Mouse (Mus musculus) embryonic facial prominence, embryonic 12.5 days (tissue): ENCODE measurements at regions not wholly inside any gene's neighbourhood (a gene's known extent, or its start where the extent isn't known, plus 50 kb on each side); places are given as distances from the start of the nearest gene placed in this dataset.

ENCODE experiments used
- ATAC-seq: fragments of 200-750 bp; cut with Nextera tagmentation; 2 replicates; pipeline ENCODE4 v1.8.0; 2017; ENCODE audit not compliant: insufficient number of reproducible peaks, insufficient read depth, low FRiP score, low TSS enrichment
- H3K27ac ChIP-seq: fragments of 300-500 bp; sonication (generic); 2 replicates; pipeline ENCODE4 v1.5.1; 2016; ENCODE audit warnings: mild to moderate bottlenecking
- H3K27me3 ChIP-seq: fragments of 300-500 bp; sonication (generic); 2 replicates; pipeline ENCODE4 v1.6.1; 2016; ENCODE audit warnings: mild to moderate bottlenecking, moderate library complexity
- H3K36me3 ChIP-seq: fragments of 300-500 bp; sonication (generic); 2 replicates; pipeline ENCODE4 v1.6.1; 2016; ENCODE audit warnings: mild to moderate bottlenecking
- H3K4me1 ChIP-seq: fragments of 300-500 bp; sonication (generic); 2 replicates; pipeline ENCODE4 v1.6.1; 2016
- H3K4me2 ChIP-seq: fragments of 300-500 bp; sonication (generic); replicated peaks from 2 replicates; pipeline ENCODE4 v1.6.1; 2016; ENCODE audit warnings: mild to moderate bottlenecking, moderate library complexity
- H3K4me3 ChIP-seq: fragments of 300-500 bp; sonication (generic); 2 replicates; pipeline ENCODE4 v1.5.1; 2016; ENCODE audit warnings: mild to moderate bottlenecking
- H3K9ac ChIP-seq: fragments of 300-500 bp; sonication (generic); 2 replicates; pipeline ENCODE4 v1.6.1; 2016; ENCODE audit warnings: mild to moderate bottlenecking, moderate library complexity
- H3K9me3 ChIP-seq: fragments of 300-500 bp; sonication (generic); 2 replicates; pipeline ENCODE4 v1.6.1; 2016; ENCODE audit warnings: mild to moderate bottlenecking, moderate library complexity
- WGBS: fragments of 180-500 bp; shearing (Covaris S2); methylation state at CpG from one replicate; pipeline ENCODE4 v1.1.7; 2016; 5-methylcytosine and 5-hydroxymethylcytosine counted together

GRCm38 (mm10) chr7:113093931-113094330, 113.3 kb upstream of the Arntl start:
- no peaks in the 10 kb centered on the region for H3K36me3 ChIP-seq
- H3K27me3 ChIP-seq: no peaks in the 10 kb centered on the region
- H3K4me3 ChIP-seq: no peak overlapping the region
- no peaks in the 10 kb centered on the region for H3K4me1 ChIP-seq
- H3K27ac ChIP-seq: no peak overlapping the region
- H3K4me2 ChIP-seq: no peak overlapping the region
- H3K9me3 ChIP-seq: no peaks in the 10 kb centered on the region
- ATAC-seq: no peak
- no peak overlapping the region for H3K9ac ChIP-seq
- 68% methylated on average over 5 of the region's 5 CpGs for WGBS

GRCm38 (mm10) chr7:113095092-113095491, 112.2 kb upstream of the Arntl start:
- Histone ChIP-seq H3K4me3 (no peak overlapping the region), H3K9ac (no peak overlapping the region), H3K4me2 (no peak overlapping the region), H3K36me3 (no peaks in the 10 kb centered on the region), H3K27ac (no peak overlapping the region), H3K4me1 (no peaks in the 10 kb centered on the region), H3K9me3 (no peaks in the 10 kb centered on the region), H3K27me3 (no peaks in the 10 kb centered on the region)
- WGBS: 70% methylated on average over 3 of the region's 3 CpGs
- ATAC-seq: no peak

- no peaks in the 10 kb centered on the region for H3K27me3 ChIP-seq
- no peak for ATAC-seq
- no peak overlapping the region for H3K27ac ChIP-seq
- no peaks in the 10 kb centered on the region for H3K9me3 ChIP-seq
- H3K4me2 ChIP-seq: no peak overlapping the region
- H3K9ac ChIP-seq: no peak overlapping the region
- no peak overlapping the region for H3K4me3 ChIP-seq
- 91% methylated on average over 7 of the region's 7 CpGs for WGBS
- no peaks in the 10 kb centered on the region for H3K36me3 ChIP-seq
- H3K4me1 ChIP-seq: no peaks in the 10 kb centered on the region
Measured at GRCm38 (mm10) chr7:113104265-113104664, 103.0 kb upstream of the Arntl start.

GRCm38 (mm10) chr7:113105359-113105758, 101.9 kb upstream of the Arntl start:
- WGBS: 68% methylated on average over 1 of the region's 1 CpGs
- H3K27ac ChIP-seq: no peak overlapping the region

GRCm38 (mm10) chr7:113106731-113107130, 100.5 kb upstream of the Arntl start:
- no peaks in the 10 kb centered on the region for H3K9me3 ChIP-seq
- H3K4me3 ChIP-seq: no peak overlapping the region
- ATAC-seq: no peak
- no peak overlapping the region for H3K27ac ChIP-seq
- WGBS: 88% methylated on average over 7 of the region's 7 CpGs
- peaks cover 4% of the 10 kb centered on the region; the same call in 1 of the 2 replicates for H3K4me1 ChIP-seq
- H3K27me3 ChIP-seq: no peaks in the 10 kb centered on the region
- H3K36me3 ChIP-seq: no peaks in the 10 kb centered on the region
- no peak overlapping the region for H3K9ac ChIP-seq
- no peak overlapping the region for H3K4me2 ChIP-seq

More at GRCm38 (mm10) chr7:113105359-113105758, 101.9 kb upstream of the Arntl start:
- no peak overlapping the region for H3K4me2 ChIP-seq
- H3K36me3 ChIP-seq: no peaks in the 10 kb centered on the region
- no peaks in the 10 kb centered on the region for H3K9me3 ChIP-seq
- no peak overlapping the region for H3K4me3 ChIP-seq
- H3K27me3 ChIP-seq: no peaks in the 10 kb centered on the region
- peaks cover 4% of the 10 kb centered on the region; the same call in 1 of the 2 replicates for H3K4me1 ChIP-seq
- ATAC-seq: no peak
- H3K9ac ChIP-seq: no peak overlapping the region

GRCm38 (mm10) chr7:113107965-113108364, 99.3 kb upstream of the Arntl start:
- H3K4me3 ChIP-seq: no peak overlapping the region
- WGBS: 71% methylated on average over 5 of the region's 5 CpGs
- ATAC-seq: no peak

GRCm38 (mm10) chr7:113108442-113109000, 98.7 kb upstream of the Arntl start:
- no peaks in the 10 kb centered on the region for H3K27me3 ChIP-seq
- no peak overlapping the region for H3K27ac ChIP-seq
- no peaks in the 10 kb centered on the region for H3K36me3 ChIP-seq
- no peak overlapping the region for H3K4me2 ChIP-seq
- H3K9ac ChIP-seq: no peak overlapping the region
- no peak overlapping the region for H3K4me3 ChIP-seq
- peaks cover 4% of the 10 kb centered on the region; the same call in 1 of the 2 replicates for H3K4me1 ChIP-seq
- 73% methylated on average over 7 of the region's 7 CpGs for WGBS
- no peak for ATAC-seq
- H3K9me3 ChIP-seq: no peaks in the 10 kb centered on the region

More at GRCm38 (mm10) chr7:113107965-113108364, 99.3 kb upstream of the Arntl start:
- no peak overlapping the region for H3K4me2 ChIP-seq
- peaks cover 4% of the 10 kb centered on the region; the same call in 1 of the 2 replicates for H3K4me1 ChIP-seq
- no peaks in the 10 kb centered on the region for H3K36me3 ChIP-seq
- H3K9ac ChIP-seq: no peak overlapping the region
- H3K9me3 ChIP-seq: no peaks in the 10 kb centered on the region
- H3K27ac ChIP-seq: no peak overlapping the region
- no peaks in the 10 kb centered on the region for H3K27me3 ChIP-seq

- no peak overlapping the region for H3K9ac ChIP-seq
- no peaks in the 10 kb centered on the region for H3K9me3 ChIP-seq
- no peak overlapping the region for H3K27ac ChIP-seq
- H3K4me2 ChIP-seq: no peak overlapping the region
- no peak for ATAC-seq
- no peaks in the 10 kb centered on the region for H3K27me3 ChIP-seq
- peaks cover 4% of the 10 kb centered on the region; the same call in 1 of the 2 replicates for H3K4me1 ChIP-seq
- H3K4me3 ChIP-seq: no peak overlapping the region
- H3K36me3 ChIP-seq: no peaks in the 10 kb centered on the region
Measured at GRCm38 (mm10) chr7:113109481-113109880, 97.8 kb upstream of the Arntl start.

- Histone ChIP-seq H3K4me1 (peaks cover 4% of the 10 kb centered on the region; the same call in 1 of the 2 replicates), H3K27ac (no peak overlapping the region), H3K4me3 (no peak overlapping the region), H3K27me3 (no peaks in the 10 kb centered on the region), H3K36me3 (no peaks in the 10 kb centered on the region), H3K9ac (no peak overlapping the region), H3K4me2 (no peak overlapping the region), H3K9me3 (no peaks in the 10 kb centered on the region)
- WGBS: 65% methylated on average over 7 of the region's 7 CpGs
- ATAC-seq: no peak
Measured at GRCm38 (mm10) chr7:113110867-113111508, 96.3 kb upstream of the Arntl start.

- no peaks in the 10 kb centered on the region for H3K36me3 ChIP-seq
- 70% methylated on average over 10 of the region's 10 CpGs for WGBS
- no peak for ATAC-seq
Measured at GRCm38 (mm10) chr7:113113266-113113893, 93.9 kb upstream of the Arntl start.

GRCm38 (mm10) chr7:113117599-113117998, 89.7 kb upstream of the Arntl start:
- Histone ChIP-seq H3K27ac (no peak overlapping the region), H3K9me3 (no peaks in the 10 kb centered on the region), H3K9ac (no peak overlapping the region), H3K4me3 (no peak overlapping the region), H3K4me2 (no peak overlapping the region), H3K36me3 (no peaks in the 10 kb centered on the region), H3K27me3 (no peaks in the 10 kb centered on the region), H3K4me1 (no peaks in the 10 kb centered on the region)
- no peak for ATAC-seq
- 69% methylated on average over 4 of the region's 4 CpGs for WGBS

More at GRCm38 (mm10) chr7:113113266-113113893, 93.9 kb upstream of the Arntl start:
- no peaks in the 10 kb centered on the region for H3K27me3 ChIP-seq
- H3K4me3 ChIP-seq: no peak overlapping the region
- no peak overlapping the region for H3K9ac ChIP-seq
- H3K9me3 ChIP-seq: no peaks in the 10 kb centered on the region
- H3K27ac ChIP-seq: no peak overlapping the region
- H3K4me2 ChIP-seq: no peak overlapping the region
- H3K4me1 ChIP-seq: peaks cover 4% of the 10 kb centered on the region; the same call in 1 of the 2 replicates

GRCm38 (mm10) chr7:113121911-113122319, 85.3 kb upstream of the Arntl start:
- Histone ChIP-seq H3K36me3 (no peaks in the 10 kb centered on the region), H3K4me3 (no peak overlapping the region), H3K4me1 (no peaks in the 10 kb centered on the region), H3K27me3 (no peaks in the 10 kb centered on the region), H3K27ac (no peak overlapping the region), H3K4me2 (no peak overlapping the region), H3K9me3 (no peaks in the 10 kb centered on the region), H3K9ac (no peak overlapping the region)
- 47% methylated on average over 6 of the region's 6 CpGs for WGBS
- peak; percentile 56; the same call in 1 of the 2 replicates for ATAC-seq
